Mouse (Mus musculus) heart, embryonic 12.5 days (tissue): Measurements from ENCODE around the gene Pard3b. TPM values are rescaled to one million over a fixed set of nuclear protein-coding genes. Genes with fewer than 3 reads are reported as not detected.

ENCODE experiments used
- ATAC-seq: fragments of 200-750 bp; cut with Nextera tagmentation; 2 replicates; pipeline ENCODE4 v1.8.0; 2017; ENCODE audit warnings: moderate TSS enrichment, moderate library complexity; ENCODE audit not compliant: insufficient number of reproducible peaks, low FRiP score
- H3K27ac ChIP-seq: fragments of 300-500 bp; sonication (generic); 2 replicates; pipeline ENCODE4 v1.5.1; 2016; ENCODE audit warnings: mild to moderate bottlenecking, moderate library complexity; ENCODE audit not compliant: poor library complexity, severe bottlenecking
- H3K27me3 ChIP-seq: fragments of 300-500 bp; sonication (generic); replicated peaks from 2 replicates; pipeline ENCODE4 v1.6.1; 2016; ENCODE audit warnings: mild to moderate bottlenecking, moderate library complexity
- H3K36me3 ChIP-seq: fragments of 300-500 bp; sonication (generic); 2 replicates; pipeline ENCODE4 v1.6.1; 2016; ENCODE audit warnings: mild to moderate bottlenecking, moderate library complexity
- H3K4me1 ChIP-seq: fragments of 300-500 bp; sonication (generic); replicated peaks from 2 replicates; pipeline ENCODE4 v1.6.1; 2016; ENCODE audit warnings: mild to moderate bottlenecking
- H3K4me2 ChIP-seq: fragments of 300-500 bp; sonication (generic); 2 replicates; pipeline ENCODE4 v1.6.1; 2016; ENCODE audit warnings: mild to moderate bottlenecking, moderate library complexity
- H3K4me3 ChIP-seq: fragments of 300-500 bp; sonication (generic); 2 replicates; pipeline ENCODE4 v1.5.1; 2016; ENCODE audit warnings: mild to moderate bottlenecking
- H3K9ac ChIP-seq: fragments of 300-500 bp; sonication (generic); 2 replicates; pipeline ENCODE4 v1.6.1; 2016; ENCODE audit warnings: mild to moderate bottlenecking, moderate library complexity
- H3K9me3 ChIP-seq: fragments of 300-500 bp; sonication (generic); replicated peaks from 2 replicates; pipeline ENCODE4 v1.6.1; 2016; ENCODE audit warnings: mild to moderate bottlenecking, moderate library complexity
- WGBS: fragments of 180-500 bp; shearing (Covaris S2); methylation state at CpG from one replicate; pipeline ENCODE4 v1.1.7; 2016; 5-methylcytosine and 5-hydroxymethylcytosine counted together
- polyA plus RNA-seq: library from polyadenylated mRNA; unstranded; fragments of >200 nt; fragmentation: Nextera tagmentation; extraction: Ambion mirVana; gene quantifications from 2 replicates; pipeline ENCODE4 v1.2.1, GENCODE M21; 2016

The Pard3b gene
- polyA plus RNA-seq, 1 experiment from 2014 or later: 16.0 TPM

- Histone ChIP-seq H3K27me3 (no peaks in the 10 kb centered on the region), H3K4me1 (no peaks in the 10 kb centered on the region), H3K27ac (no peak overlapping the region), H3K9ac (no peak overlapping the region), H3K9me3 (0 out of 2 replicates have a peak, but pooled peaks cover 3% of the 10 kb centered on the region), H3K4me3 (no peak overlapping the region), H3K4me2 (no peak overlapping the region), H3K36me3 (no peaks in the 10 kb centered on the region)
- WGBS: 83% methylated on average over 1 of the region's 1 CpGs
- no peak for ATAC-seq
Measured at GRCm38 (mm10) chr1:61756771-61757170, 118.1 kb downstream of the Pard3b start.

GRCm38 (mm10) chr1:61771213-61771612 is 132.6 kb downstream of the Pard3b start:
- Histone ChIP-seq H3K9me3 (no peaks in the 10 kb centered on the region), H3K27me3 (no peaks in the 10 kb centered on the region), H3K4me1 (no peaks in the 10 kb centered on the region), H3K9ac (no peak overlapping the region), H3K27ac (no peak overlapping the region), H3K4me2 (no peak overlapping the region), H3K4me3 (no peak overlapping the region), H3K36me3 (no peaks in the 10 kb centered on the region)
- no peak for ATAC-seq

GRCm38 (mm10) chr1:61778731-61779130 is 140.1 kb downstream of the Pard3b start:
- Histone ChIP-seq H3K4me2 (no peak overlapping the region), H3K9me3 (no peaks in the 10 kb centered on the region), H3K9ac (no peak overlapping the region), H3K36me3 (no peaks in the 10 kb centered on the region), H3K4me3 (no peak overlapping the region), H3K4me1 (no peaks in the 10 kb centered on the region), H3K27ac (no peak overlapping the region), H3K27me3 (no peaks in the 10 kb centered on the region)
- no peak for ATAC-seq

GRCm38 (mm10) chr1:61779906-61780305 is 141.3 kb downstream of the Pard3b start:
- H3K9ac ChIP-seq: no peak overlapping the region
- no peaks in the 10 kb centered on the region for H3K27me3 ChIP-seq
- H3K4me2 ChIP-seq: no peak overlapping the region
- no peak for ATAC-seq
- WGBS: 48% methylated on average over 5 of the region's 5 CpGs
- no peak overlapping the region for H3K4me3 ChIP-seq
- no peak overlapping the region for H3K27ac ChIP-seq
- H3K36me3 ChIP-seq: no peaks in the 10 kb centered on the region
- H3K9me3 ChIP-seq: no peaks in the 10 kb centered on the region
- H3K4me1 ChIP-seq: no peaks in the 10 kb centered on the region

- Histone ChIP-seq H3K27ac (no peak overlapping the region), H3K4me1 (no peaks in the 10 kb centered on the region), H3K9me3 (no peaks in the 10 kb centered on the region), H3K4me3 (no peak overlapping the region), H3K4me2 (no peak overlapping the region), H3K27me3 (no peaks in the 10 kb centered on the region), H3K36me3 (no peaks in the 10 kb centered on the region), H3K9ac (no peak overlapping the region)
- 70% methylated on average over 5 of the region's 5 CpGs for WGBS
- no peak for ATAC-seq
Measured at GRCm38 (mm10) chr1:61796296-61796695, 157.7 kb downstream of the Pard3b start.

- Histone ChIP-seq H3K4me3 (no peak overlapping the region), H3K27me3 (no peaks in the 10 kb centered on the region), H3K9ac (no peak overlapping the region), H3K36me3 (no peaks in the 10 kb centered on the region), H3K27ac (no peak overlapping the region), H3K9me3 (no peaks in the 10 kb centered on the region), H3K4me2 (no peak overlapping the region), H3K4me1 (peaks cover 3% of the 10 kb centered on the region; the same call in 1 of the 2 replicates)
- 2% methylated on average over 1 of the region's 1 CpGs for WGBS
- no peak for ATAC-seq
Measured at GRCm38 (mm10) chr1:61820213-61820612, 181.6 kb downstream of the Pard3b start.

- H3K9me3 ChIP-seq: no peaks in the 10 kb centered on the region
- no peaks in the 10 kb centered on the region for H3K4me1 ChIP-seq
- no peak overlapping the region for H3K4me2 ChIP-seq
- WGBS: 85% methylated on average over 3 of the region's 3 CpGs
- ATAC-seq: no peak
- H3K4me3 ChIP-seq: no peak overlapping the region
- H3K36me3 ChIP-seq: no peaks in the 10 kb centered on the region
- H3K27me3 ChIP-seq: no peaks in the 10 kb centered on the region
- no peak overlapping the region for H3K9ac ChIP-seq
- no peak overlapping the region for H3K27ac ChIP-seq
Measured at GRCm38 (mm10) chr1:61825560-61826191, 187.1 kb downstream of the Pard3b start.

GRCm38 (mm10) chr1:61837006-61837544 is 198.5 kb downstream of the Pard3b start:
- 73% methylated on average over 6 of the region's 6 CpGs for WGBS
- Histone ChIP-seq H3K9me3 (no peaks in the 10 kb centered on the region), H3K4me3 (no peak overlapping the region), H3K4me1 (no peaks in the 10 kb centered on the region), H3K36me3 (no peaks in the 10 kb centered on the region), H3K9ac (no peak overlapping the region), H3K4me2 (no peak overlapping the region), H3K27me3 (no peaks in the 10 kb centered on the region), H3K27ac (no peak overlapping the region)
- ATAC-seq: no peak

- Histone ChIP-seq H3K4me1 (peaks cover 13% of the 10 kb centered on the region), H3K4me2 (no peak overlapping the region), H3K27ac (no peak overlapping the region), H3K27me3 (no peaks in the 10 kb centered on the region), H3K4me3 (no peak overlapping the region), H3K9ac (no peak overlapping the region), H3K36me3 (no peaks in the 10 kb centered on the region), H3K9me3 (no peaks in the 10 kb centered on the region)
- ATAC-seq: no peak
Measured at GRCm38 (mm10) chr1:61846606-61847005, 208.0 kb downstream of the Pard3b start.

- Histone ChIP-seq H3K9me3 (no peaks in the 10 kb centered on the region), H3K4me3 (no peak overlapping the region), H3K4me2 (no peak overlapping the region), H3K36me3 (no peaks in the 10 kb centered on the region), H3K27ac (no peak overlapping the region), H3K9ac (no peak overlapping the region), H3K4me1 (peaks cover 13% of the 10 kb centered on the region), H3K27me3 (no peaks in the 10 kb centered on the region)
- 51% methylated on average over 6 of the region's 6 CpGs for WGBS
- ATAC-seq: no peak
Measured at GRCm38 (mm10) chr1:61849029-61849714, 210.5 kb downstream of the Pard3b start.

GRCm38 (mm10) chr1:61850471-61850870 is 211.8 kb downstream of the Pard3b start:
- no peak overlapping the region for H3K9ac ChIP-seq
- peaks cover 13% of the 10 kb centered on the region for H3K4me1 ChIP-seq
- no peaks in the 10 kb centered on the region for H3K27me3 ChIP-seq
- H3K27ac ChIP-seq: no peak overlapping the region
- no peak overlapping the region for H3K4me2 ChIP-seq
- H3K4me3 ChIP-seq: no peak overlapping the region
- ATAC-seq: no peak
- H3K9me3 ChIP-seq: no peaks in the 10 kb centered on the region
- no peaks in the 10 kb centered on the region for H3K36me3 ChIP-seq
- 74% methylated on average over 5 of the region's 5 CpGs for WGBS
